Mouse (Mus musculus): ENCODE measurements around the gene Tox4. TPM values are rescaled to one million over a fixed set of nuclear protein-coding genes. Genes with fewer than 3 reads are reported as not detected.

Tox4 gene
- total and polyA plus RNA-seq, 2 experiments from 2014 or later: 22.0 to 30.1 TPM

DNA sequence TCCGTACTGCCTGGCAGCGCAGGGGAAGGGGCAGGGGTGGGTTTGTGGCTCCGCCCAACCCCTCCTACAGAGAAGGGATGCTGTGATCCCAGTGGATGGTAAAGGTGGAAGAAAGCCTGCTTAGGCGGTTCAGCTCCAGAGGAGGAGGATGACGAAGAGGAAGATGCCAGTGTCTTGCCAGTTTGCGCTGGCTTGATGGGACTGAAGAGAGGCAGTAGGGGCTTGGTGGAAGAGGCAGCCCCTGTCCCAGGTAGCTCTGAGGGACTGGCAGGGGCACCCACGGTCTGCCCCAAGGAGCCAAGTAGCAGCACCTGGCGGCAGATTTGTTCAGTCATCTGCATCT is 35.8 kb downstream of the Tox4 start:
- DNase-seq (ENCODE audit: low spot score): no peak
- Histone ChIP-seq H3K4me1 (ENCODE audit: control insufficient read depth, insufficient read depth) (peaks cover 6% of the 10 kb centered on the region), H3K27me3 (ENCODE audit: control insufficient read depth, insufficient read depth, low read length) (no peaks in the 10 kb centered on the region), H3K36me3 (replicated peaks; ENCODE audit: control insufficient read depth, insufficient read depth, low read length) (peaks cover 25% of the 10 kb centered on the region), H3K27ac (ENCODE audit: low read depth) (no peak overlapping the region), H3K4me2 (ENCODE audit: low read depth, low read length) (peak overlapping the region; percentile 92; the same call in 1 of the 2 replicates), H3K9me3 (replicated peaks; ENCODE audit: control insufficient read depth, low read length) (no peaks in the 10 kb centered on the region), H3K4me3 (ENCODE audit: low read depth, low read length) (no peak overlapping the region), H3K9ac (replicated peaks; ENCODE audit: low read depth, low read length) (no peak overlapping the region; the same call in 1 of the 2 replicates)
- 68% methylated on average over 8 of the region's 8 CpGs for WGBS
- no peak for ATAC-seq (ENCODE audit: insufficient read depth, low read depth)
- no peak for TF ChIP-seq EP300 (IDR thresholded peaks at IDR 0.05; ENCODE audit: low read depth)
- no peak for TF ChIP-seq CTCF (IDR thresholded peaks at IDR 0.05; ENCODE audit: low read depth)

DNA sequence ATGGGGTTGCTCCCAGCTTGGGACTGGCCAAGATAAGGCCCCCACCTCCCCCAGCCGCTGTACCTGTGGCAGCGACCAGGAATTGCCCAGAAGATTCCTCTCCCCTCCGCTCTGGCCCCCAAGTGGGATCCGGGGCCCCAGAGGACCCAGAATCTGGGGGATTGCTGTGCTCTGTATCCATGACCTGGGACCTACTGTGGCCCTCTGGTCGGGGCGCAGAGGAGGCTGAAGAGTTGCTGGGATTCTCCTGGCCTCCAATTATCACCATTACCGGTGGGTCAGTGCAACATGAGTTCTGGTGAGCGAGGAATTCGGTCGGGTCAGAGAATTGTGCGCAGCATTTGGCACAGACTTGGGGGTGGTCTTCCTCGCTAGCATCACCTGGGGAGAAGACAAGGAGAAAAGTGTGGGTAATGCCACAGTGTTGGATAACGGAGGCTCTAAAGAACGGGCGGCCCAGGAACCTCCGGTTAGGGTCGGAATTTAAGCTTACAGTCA is 36.4 kb downstream of the Tox4 start:
- Histone ChIP-seq H3K4me3 (ENCODE audit: low read depth, low read length) (peak overlapping the region; percentile 81), H3K27me3 (ENCODE audit: control insufficient read depth, insufficient read depth, low read length) (no peaks in the 10 kb centered on the region), H3K9ac (replicated peaks; ENCODE audit: low read depth, low read length) (peak overlapping the region; percentile 67), H3K9me3 (replicated peaks; ENCODE audit: control insufficient read depth, low read length) (no peaks in the 10 kb centered on the region), H3K27ac (ENCODE audit: low read depth) (peak overlapping the region; percentile 73), H3K4me2 (ENCODE audit: low read depth, low read length) (peak overlapping the region; percentile 92), H3K36me3 (replicated peaks; ENCODE audit: control insufficient read depth, insufficient read depth, low read length) (peaks cover 25% of the 10 kb centered on the region), H3K4me1 (ENCODE audit: control insufficient read depth, insufficient read depth) (peaks cover 6% of the 10 kb centered on the region)
- TF ChIP-seq CTCF (IDR thresholded peaks at IDR 0.05; ENCODE audit: low read depth): no peak
- TF ChIP-seq EP300 (IDR thresholded peaks at IDR 0.05; ENCODE audit: low read depth): no peak
- 7% methylated on average over 17 of the region's 17 CpGs for WGBS
- ATAC-seq (ENCODE audit: insufficient read depth, low read depth) (no peak), DNase-seq (ENCODE audit: low spot score) (no peak)

DNA sequence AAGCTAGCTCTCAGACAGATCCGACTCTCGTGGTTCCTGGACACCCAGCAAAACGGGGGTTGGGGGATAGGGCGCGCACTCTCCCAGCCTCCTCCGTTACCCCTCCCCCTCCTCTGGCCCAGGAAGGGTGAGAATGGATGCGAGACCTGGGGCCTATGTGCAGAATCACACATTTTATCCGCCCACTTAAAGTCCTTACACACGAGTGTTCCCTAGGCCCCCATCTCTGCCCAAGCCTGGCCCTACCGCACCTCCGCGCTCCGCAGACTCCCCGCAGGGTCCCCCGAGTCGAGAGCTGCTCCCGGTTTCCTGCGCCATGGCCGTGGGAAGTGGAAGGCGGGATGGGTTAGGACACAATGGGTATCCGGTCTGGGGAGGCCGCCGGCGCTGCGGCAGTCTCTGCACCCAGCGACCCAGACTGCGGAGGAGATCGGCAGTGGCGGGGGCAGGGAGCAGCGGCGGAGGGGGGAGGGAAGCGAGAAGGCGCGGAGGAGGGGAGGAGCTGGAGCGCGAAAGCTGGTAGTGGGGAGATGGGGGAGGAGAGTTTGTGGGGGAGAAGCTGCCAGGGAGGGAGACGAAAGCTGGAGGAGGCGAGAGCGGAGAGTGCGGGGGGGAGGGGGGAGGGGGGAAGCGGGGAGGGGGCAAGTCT is 37.0 kb downstream of the Tox4 start:
- TF ChIP-seq EP300 (IDR thresholded peaks at IDR 0.05; ENCODE audit: low read depth) (no peak), CTCF (IDR thresholded peaks at IDR 0.05; ENCODE audit: low read depth) (no peak)
- H3K27ac ChIP-seq (ENCODE audit: low read depth): peak overlapping the region; percentile 73
- 0% methylated on average over 30 of the region's 41 CpGs for WGBS
- peak overlapping the region; percentile 67 for H3K9ac ChIP-seq (replicated peaks; ENCODE audit: low read depth, low read length)
- no peaks in the 10 kb centered on the region for H3K9me3 ChIP-seq (replicated peaks; ENCODE audit: control insufficient read depth, low read length)
- peak overlapping the region; percentile 81 for H3K4me3 ChIP-seq (ENCODE audit: low read depth, low read length)
- peaks cover 6% of the 10 kb centered on the region for H3K4me1 ChIP-seq (ENCODE audit: control insufficient read depth, insufficient read depth)
- H3K4me2 ChIP-seq (ENCODE audit: low read depth, low read length): peak overlapping the region; percentile 92
- H3K27me3 ChIP-seq (ENCODE audit: control insufficient read depth, insufficient read depth, low read length): no peaks in the 10 kb centered on the region
- ATAC-seq (ENCODE audit: insufficient read depth, low read depth): peak; percentile 82
- H3K36me3 ChIP-seq (replicated peaks; ENCODE audit: control insufficient read depth, insufficient read depth, low read length): peaks cover 25% of the 10 kb centered on the region
- DNase-seq (ENCODE audit: low spot score): peak; percentile 60

DNA sequence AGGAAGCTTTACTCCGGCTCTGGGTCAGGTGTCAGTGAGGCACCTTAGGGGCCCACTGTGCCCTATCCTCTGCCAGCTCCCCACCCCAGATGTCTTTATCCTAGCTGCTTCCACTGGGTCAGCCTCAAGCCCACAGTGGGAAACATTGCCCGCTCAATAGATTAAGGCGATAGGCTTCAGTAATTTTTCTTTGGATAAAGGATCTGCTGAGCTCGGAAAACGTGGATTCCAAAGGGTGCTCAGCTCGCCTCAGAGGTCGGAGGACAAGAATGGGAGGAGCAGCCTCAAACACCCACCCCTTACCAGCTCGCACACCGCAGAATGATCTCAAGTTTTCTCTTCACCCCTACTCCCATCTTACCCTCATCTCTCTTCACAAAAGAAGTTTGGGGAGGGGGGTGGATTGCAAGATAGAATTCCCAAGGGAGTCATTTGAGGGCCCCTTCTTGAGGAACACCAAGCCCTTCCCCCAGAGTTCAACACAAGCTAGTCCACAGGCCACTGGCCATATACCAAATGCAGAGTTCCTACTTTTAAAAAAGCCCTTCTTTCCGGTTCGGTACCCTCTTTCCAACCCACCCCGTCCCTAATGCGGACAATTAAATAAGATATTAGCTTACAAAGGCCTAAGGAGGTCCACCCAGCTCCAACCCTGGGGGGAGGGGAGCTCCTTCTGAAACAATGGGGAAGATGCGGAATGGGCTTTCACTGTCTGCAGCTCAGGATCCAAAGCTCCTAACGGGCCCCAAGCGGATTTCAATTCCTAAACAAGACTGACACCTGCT is 37.7 kb downstream of the Tox4 start:
- peak overlapping the region; percentile 67 for H3K9ac ChIP-seq (replicated peaks; ENCODE audit: low read depth, low read length)
- H3K27me3 ChIP-seq (ENCODE audit: control insufficient read depth, insufficient read depth, low read length): no peaks in the 10 kb centered on the region
- peaks cover 6% of the 10 kb centered on the region for H3K4me1 ChIP-seq (ENCODE audit: control insufficient read depth, insufficient read depth)
- ATAC-seq (ENCODE audit: insufficient read depth, low read depth) (peak; percentile 44; the same call in 1 of the 2 replicates), DNase-seq (ENCODE audit: low spot score) (no peak)
- no peaks in the 10 kb centered on the region for H3K9me3 ChIP-seq (replicated peaks; ENCODE audit: control insufficient read depth, low read length)
- TF ChIP-seq EP300 (IDR thresholded peaks at IDR 0.05; ENCODE audit: low read depth): no peak
- TF ChIP-seq CTCF (IDR thresholded peaks at IDR 0.05; ENCODE audit: low read depth): no peak
- 15% methylated on average over 15 of the region's 16 CpGs for WGBS
- peaks cover 25% of the 10 kb centered on the region for H3K36me3 ChIP-seq (replicated peaks; ENCODE audit: control insufficient read depth, insufficient read depth, low read length)
- H3K4me3 ChIP-seq (ENCODE audit: low read depth, low read length): peak overlapping the region; percentile 81
- H3K27ac ChIP-seq (ENCODE audit: low read depth): no peak overlapping the region
- H3K4me2 ChIP-seq (ENCODE audit: low read depth, low read length): peak overlapping the region; percentile 92

DNA sequence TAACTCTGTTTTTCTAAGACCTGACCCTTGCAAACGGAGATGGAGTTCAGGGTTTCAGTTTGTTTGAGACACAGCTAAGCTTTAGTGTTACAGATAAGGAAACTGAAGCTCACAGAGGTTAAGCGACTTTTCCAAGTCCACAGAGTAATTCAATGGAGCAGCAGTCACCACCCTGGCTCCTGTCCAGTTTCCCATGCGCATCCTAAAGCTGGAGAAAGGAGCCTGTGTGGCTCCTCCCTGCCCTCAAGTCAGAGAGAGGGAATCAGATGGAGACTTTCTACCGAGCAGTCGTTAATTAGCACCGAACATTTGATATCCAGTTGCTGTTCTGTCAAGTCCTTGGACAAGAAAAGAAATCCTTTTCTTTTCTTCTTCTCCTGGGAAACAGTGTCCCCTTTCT is 40.4 kb downstream of the Tox4 start:
- no peak overlapping the region for H3K4me3 ChIP-seq (ENCODE audit: low read depth, low read length)
- H3K27ac ChIP-seq (ENCODE audit: low read depth): no peak overlapping the region
- H3K27me3 ChIP-seq (ENCODE audit: control insufficient read depth, insufficient read depth, low read length): no peaks in the 10 kb centered on the region
- WGBS: 40% methylated on average over 6 of the region's 6 CpGs
- no peak for ATAC-seq (ENCODE audit: insufficient read depth, low read depth)
- TF ChIP-seq CTCF (IDR thresholded peaks at IDR 0.05; ENCODE audit: low read depth) (no peak), EP300 (IDR thresholded peaks at IDR 0.05; ENCODE audit: low read depth) (no peak)
- no peaks in the 10 kb centered on the region for H3K9me3 ChIP-seq (replicated peaks; ENCODE audit: control insufficient read depth, low read length)
- no peak for DNase-seq (ENCODE audit: low spot score)
- H3K4me2 ChIP-seq (ENCODE audit: low read depth, low read length): no peak overlapping the region
- H3K4me1 ChIP-seq (ENCODE audit: control insufficient read depth, insufficient read depth): peaks cover 6% of the 10 kb centered on the region
- no peaks in the 10 kb centered on the region for H3K36me3 ChIP-seq (replicated peaks; ENCODE audit: control insufficient read depth, insufficient read depth, low read length)
- no peak overlapping the region for H3K9ac ChIP-seq (replicated peaks; ENCODE audit: low read depth, low read length)
